13 mouse cellular contexts compared by ENCODE assay signal in the genomic region with DNA sequence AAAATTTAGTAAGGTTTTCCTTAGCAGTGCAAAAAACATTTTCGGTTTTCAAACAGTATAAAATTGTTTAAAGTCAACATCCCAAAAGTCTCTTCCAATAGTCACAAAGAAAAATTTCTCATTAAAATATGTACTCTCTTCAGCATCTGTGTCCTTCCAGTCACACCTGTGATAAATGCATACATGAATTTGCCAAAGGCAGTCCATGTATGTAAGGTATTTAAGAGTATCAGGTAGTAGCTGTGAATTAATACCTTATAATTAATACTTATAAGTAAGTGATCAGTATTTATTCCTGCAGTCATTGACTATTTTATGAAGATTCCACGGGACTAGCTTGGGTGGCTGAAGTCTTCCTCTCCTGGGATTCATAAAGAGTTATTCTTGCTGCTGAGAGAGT. TPM values are rescaled to one million over a fixed set of nuclear protein-coding genes. Genes with fewer than 3 reads are reported as not detected.
"Had no signal": no experiment of that assay in that cellular context is flagged by ENCODE, and none has a peak within 500 bp of the region (broad histone marks: within the 10 kb centered on the region; RNA-seq: fewer than 3 reads in every experiment).

A gene (plus strand): TSS at position 301 of the 400 bp plus-strand sequence.

- DNase-seq: retina, postnatal 1 day; right cerebral cortex, adult 18-20 months; right cerebral cortex, postnatal 14 days; right cerebral cortex, postnatal 25 days; right cerebral cortex, postnatal 4 days; spleen, adult 18-20 months; thymus, adult 18-20 months; thymus, adult 2 months; thymus, postnatal 14 days; thymus, postnatal 25 days; thymus, postnatal 36 days; thymus, postnatal 4 days had no signal

RNA-seq across cellular contexts. Expression of the gene that starts here (rescaled TPM):
- total RNA-seq: neutrophil, adult 5-6 weeks had no signal
